Mouse (Mus musculus) liver, postnatal 0 days (tissue): Measurements from ENCODE around the gene Bnip1.

Experiments
- CTCF ChIP-seq: sonication (generic); IDR thresholded peaks from 2 replicates; pipeline ENCODE4 v1.5.1; 2016; ENCODE audit warnings: antibody characterized with exemption, low read depth
- EP300 ChIP-seq: IDR thresholded peaks from 2 replicates; pipeline ENCODE4 v1.6.1; 2016; ENCODE audit warnings: antibody characterized with exemption, low read depth, mild to moderate bottlenecking

DNA sequence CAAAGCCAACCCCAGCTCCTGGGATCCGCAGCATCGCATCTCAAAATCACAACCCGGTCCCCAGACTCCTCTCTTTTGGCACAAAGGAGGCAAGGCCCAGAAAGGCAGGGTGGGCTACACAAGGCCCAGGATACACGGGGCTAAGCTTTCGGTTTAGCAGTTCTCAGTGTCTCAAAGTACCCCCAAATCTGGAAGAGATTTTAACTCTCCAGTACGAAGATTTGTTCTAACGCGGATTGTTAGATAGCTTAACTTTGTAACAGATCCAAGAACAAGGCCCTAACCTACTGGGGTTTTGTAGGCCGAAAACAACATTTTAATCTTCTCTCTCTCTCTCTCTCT is 59.5 kb downstream of the Bnip1 start:
- TF ChIP-seq CTCF (no peak), EP300 (no peak)
